Mouse (Mus musculus): ENCODE measurements around the gene Rfesd.

Rfesd gene

GRCm38 (mm10) chr13:75981901-75982300 is 36.6 kb downstream of the Rfesd start:
- DNase-seq (ENCODE audit: low read depth): no peak

DNA sequence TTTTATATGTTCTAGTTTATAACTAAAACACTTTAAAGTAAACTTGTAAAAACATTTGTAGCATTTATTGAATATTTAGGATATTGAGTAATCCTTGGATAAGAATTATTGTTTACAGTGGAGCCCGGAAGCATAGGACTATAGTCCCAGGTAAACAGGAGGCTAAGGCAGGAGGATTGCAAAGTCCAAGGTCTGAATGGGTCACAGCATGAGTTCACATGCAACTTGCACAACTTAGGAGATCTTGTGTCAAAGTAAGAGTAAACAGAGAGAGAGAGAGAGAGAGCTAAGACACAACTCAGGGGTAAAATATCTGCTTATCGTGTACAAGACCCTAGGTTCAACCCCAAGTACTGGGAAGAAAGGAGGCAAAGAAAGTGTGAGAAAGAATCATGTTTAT is 41.9 kb downstream of the Rfesd start:
- no peak for DNase-seq (ENCODE audit: low read depth)

- peak; percentile 11 for DNase-seq (ENCODE audit: low read depth)
Observed at GRCm38 (mm10) chr13:75976218-75976617, 42.3 kb downstream of the Rfesd start.

DNA sequence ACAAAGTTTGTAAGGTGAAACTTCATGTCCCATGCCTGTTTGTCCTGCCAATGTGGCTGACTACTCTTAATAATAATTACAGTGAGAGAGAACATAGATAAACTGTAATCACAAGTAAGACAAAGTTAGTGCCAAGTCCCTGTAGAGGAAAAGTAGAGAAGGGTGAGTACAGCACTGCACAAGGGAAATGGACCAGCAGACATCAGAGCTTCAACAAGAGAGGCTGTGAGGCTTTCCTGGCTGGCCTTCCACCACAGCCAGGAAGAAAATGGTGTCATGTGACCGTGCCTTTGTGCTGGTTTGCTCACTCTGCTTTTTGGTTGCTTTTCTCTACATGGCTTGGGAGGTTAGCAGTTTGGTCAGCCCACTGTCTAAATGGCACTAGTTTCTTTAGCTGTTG is 42.9 kb downstream of the Rfesd start:
- no peak for DNase-seq (ENCODE audit: low read depth)

GRCm38 (mm10) chr13:75974481-75974880 is 44.0 kb downstream of the Rfesd start:
- DNase-seq (ENCODE audit: low read depth): no peak

DNA sequence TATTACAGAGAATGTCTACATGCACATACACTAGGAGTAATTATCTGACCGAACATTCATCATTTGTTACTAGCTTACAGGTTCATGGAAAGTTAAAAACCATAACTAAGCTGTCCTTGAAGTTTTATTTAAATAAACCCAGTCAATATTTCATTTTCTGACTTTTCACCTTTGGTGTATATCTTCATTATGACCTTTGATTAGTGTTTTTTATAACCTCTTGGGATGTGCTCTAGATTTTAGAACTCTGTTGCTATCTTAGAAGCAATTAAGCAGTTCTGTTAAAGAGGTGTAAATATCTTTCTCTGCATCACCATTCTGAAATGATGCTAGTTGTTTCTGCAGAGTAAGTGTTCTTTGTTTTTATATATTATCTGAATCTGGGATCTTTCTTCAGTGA is 51.7 kb downstream of the Rfesd start, which contains the start of gene Spata9:
Gene Spata9, plus strand, starts transcription at position 301 of the 400 bp plus-strand sequence.
- no peak for DNase-seq (ENCODE audit: low read depth)

DNA sequence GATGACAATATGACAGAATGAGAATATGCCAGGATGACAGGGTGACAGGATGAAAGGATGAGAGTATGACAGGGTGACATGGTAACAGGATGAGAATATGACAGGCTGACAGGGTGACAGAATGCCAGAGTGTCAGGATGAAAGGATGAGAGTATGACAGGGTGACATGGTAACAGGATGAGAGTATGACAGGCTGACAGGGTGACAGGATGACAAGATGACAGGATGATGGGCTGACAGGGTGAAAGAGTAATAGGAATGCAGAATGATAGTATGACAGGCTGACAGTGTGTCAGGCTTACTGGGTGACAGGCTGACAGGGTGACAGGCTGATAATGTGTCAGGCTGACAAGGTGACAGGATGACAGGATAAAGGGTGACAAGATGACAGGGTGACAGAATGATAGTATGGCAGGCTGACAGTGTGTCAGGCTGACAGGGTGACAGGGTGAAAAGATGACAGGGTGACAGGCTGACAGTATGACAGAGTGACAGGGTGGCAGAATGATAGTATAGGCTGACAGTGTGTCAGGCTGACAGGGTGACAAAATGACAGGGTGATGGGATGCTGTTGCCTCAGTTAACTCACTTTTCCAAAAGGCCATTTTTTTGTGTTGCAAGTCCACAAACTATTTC is 63.0 kb downstream of the Rfesd start:
- no peak for DNase-seq (ENCODE audit: low read depth)
